In the genomic region with DNA sequence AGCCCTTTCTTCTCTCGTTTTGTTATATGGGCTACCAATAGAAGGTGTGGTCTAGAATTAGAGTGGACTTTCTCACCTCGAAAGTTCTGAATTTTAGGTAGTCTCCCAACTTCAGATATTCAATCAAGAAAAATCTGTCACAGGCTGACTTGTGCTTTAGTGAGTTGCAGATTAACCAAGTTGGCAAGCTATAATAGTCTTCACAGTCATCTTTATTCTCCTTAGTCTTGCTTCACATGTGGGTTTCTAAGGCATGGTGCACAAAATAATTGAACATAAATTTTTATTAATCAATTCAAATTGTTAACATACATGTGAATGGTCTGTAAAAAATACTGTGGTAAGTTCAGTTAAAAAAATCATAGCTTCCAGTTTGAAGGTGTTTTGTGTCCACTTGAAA, we compare ENCODE assay signal across 19 mouse cellular contexts.
A peak's percentile ranks its signal among the peaks of the same experiment; 100 is the strongest.
DNase-seq lines count a peak whose midpoint lies in the region; ATAC-seq and TF ChIP-seq lines count a peak whose summit lies in the region.
"Had no signal": no experiment of that assay in that cellular context is flagged by ENCODE, and none has a peak within 500 bp of the region (broad histone marks: within the 10 kb centered on the region; RNA-seq: fewer than 3 reads in every experiment).

No protein-coding gene starts in this region.

- H3K4me2 ChIP-seq in kidney, embryonic 14.5 days (replicated peaks; ENCODE audit: low read depth, low read length), result no peak overlapping the region

- no peaks in the 10 kb centered on the region for H3K36me3 ChIP-seq in kidney, adult 2 months (ENCODE audit: control insufficient read depth, insufficient read depth, low read length)
- H3K36me3 ChIP-seq in kidney, embryonic 14.5 days (ENCODE audit: control insufficient read depth, insufficient read depth, low read length), result no peaks in the 10 kb centered on the region
- H3K36me3 ChIP-seq: G1E had no signal

- no peak for TF ChIP-seq CTCF in kidney, adult 2 months (conservative IDR thresholded peaks at IDR 0.05; ENCODE audit: insufficient read depth, insufficient read length, low read depth, low read length)

- no peak for ATAC-seq in kidney, embryonic 14.5 days (ENCODE audit: low FRiP score, low TSS enrichment)
- ATAC-seq: activated CD4-positive, CD25-positive, alpha-beta regulatory T cell, adult 4 months; CD4-positive, CD25-positive, alpha-beta regulatory T cell, adult 4 months; Patski had no signal

- TF ChIP-seq POLR2A in kidney, adult 2 months (IDR thresholded peaks at IDR 0.05; ENCODE audit: low read depth, low read length), result no peak

- H3K4me1 ChIP-seq in kidney, adult 2 months (ENCODE audit: control insufficient read depth, insufficient read depth, low read length), result peaks cover 3% of the 10 kb centered on the region; the same call in 1 of the 2 replicates
- no peaks in the 10 kb centered on the region for H3K4me1 ChIP-seq in kidney, embryonic 14.5 days (ENCODE audit: control insufficient read depth, insufficient read depth, low read length)

- no peaks in the 10 kb centered on the region for H3K9me3 ChIP-seq in kidney, embryonic 14.5 days (ENCODE audit: control insufficient read depth, low read length)
- H3K9me3 ChIP-seq: G1E had no signal

- no peak overlapping the region for H3K4me3 ChIP-seq in kidney, adult 2 months (ENCODE audit: insufficient read depth, low read depth, low read length)
- no peak overlapping the region for H3K4me3 ChIP-seq in kidney, embryonic 14.5 days (ENCODE audit: low read length)

- no peaks in the 10 kb centered on the region for H3K27me3 ChIP-seq in kidney, adult 2 months (replicated peaks; ENCODE audit: control insufficient read depth, insufficient read depth, low read length)
- no peaks in the 10 kb centered on the region for H3K27me3 ChIP-seq in kidney, embryonic 14.5 days (ENCODE audit: control insufficient read depth, insufficient read depth, low read length)
- H3K27me3 ChIP-seq: CH12.LX had no signal

- no peak overlapping the region for H3K27ac ChIP-seq in kidney, adult 2 months (ENCODE audit: insufficient read depth, low read depth, low read length)
- no peak overlapping the region for H3K27ac ChIP-seq in kidney, embryonic 14.5 days (ENCODE audit: low read depth, low read length)

- WGBS in kidney, adult 2 months, result 48% methylated on average over 2 of the region's 2 CpGs
- WGBS in kidney, embryonic 14.5 days, result 78% methylated on average over 2 of the region's 2 CpGs

- no peak overlapping the region for H3K9ac ChIP-seq in kidney, embryonic 14.5 days (ENCODE audit: low read depth, low read length)

- peak; percentile 56 for DNase-seq in kidney, adult 2 months
- DNase-seq in kidney, adult 9 months, result peak; percentile 63
- DNase-seq in kidney, adult 18-20 months, result no peak
- DNase-seq: adrenal gland, adult 2 months; adrenal gland, adult 8-10 months; adrenal gland, postnatal 10 days; adrenal gland, postnatal 14 days; adrenal gland, postnatal 25 days; adrenal gland, postnatal 36 days; B cell, adult 2 months; cerebellum, adult 11 months; cerebellum, adult 11-12 months; cerebellum, adult 18-20 months had no signal
